Mouse (Mus musculus) testis, adult 2 months (tissue): ENCODE data around the gene Klhl26. TPM values are rescaled to one million over a fixed set of nuclear protein-coding genes. Genes with fewer than 3 reads are reported as not detected.

Experiments
- H3K27ac ChIP-seq: fragments of 200-500 bp; 2 replicates; pipeline ENCODE4 v1.5.1; 2012; ENCODE audit warnings: low read depth, low read length; ENCODE audit not compliant: control insufficient read depth, insufficient read depth
- H3K27me3 ChIP-seq: fragments of 200-500 bp; 2 replicates; pipeline ENCODE4 v1.6.1; 2012; ENCODE audit warnings: mild to moderate bottlenecking, low read length, moderate library complexity; ENCODE audit not compliant: control insufficient read depth, insufficient read depth
- H3K36me3 ChIP-seq: fragments of 200-500 bp; 2 replicates; pipeline ENCODE4 v1.6.1; 2012; ENCODE audit warnings: mild to moderate bottlenecking, low read length; ENCODE audit not compliant: control insufficient read depth, insufficient read depth
- H3K4me1 ChIP-seq: fragments of 200-500 bp; 2 replicates; pipeline ENCODE4 v1.6.1; 2012; ENCODE audit warnings: low read length; ENCODE audit not compliant: control insufficient read depth, insufficient read depth
- H3K4me3 ChIP-seq: fragments of 200-500 bp; 2 replicates; pipeline ENCODE4 v1.5.1; 2012; ENCODE audit warnings: low read depth, mild to moderate bottlenecking, low read length, moderate library complexity, mixed read lengths; ENCODE audit not compliant: control insufficient read depth
- CTCF ChIP-seq: fragments of 200-500 bp; IDR thresholded peaks from 2 replicates; pipeline ENCODE4 v1.5.1; 2012; ENCODE audit warnings: low read depth, mild to moderate bottlenecking, inconsistent platforms, low read length, moderate library complexity; ENCODE audit not compliant: control insufficient read depth, insufficient read depth, insufficient replicate concordance
- POLR2A ChIP-seq: fragments of 200-500 bp; IDR thresholded peaks from 2 replicates; pipeline ENCODE4 v1.6.1; 2012; ENCODE audit warnings: low read depth, mild to moderate bottlenecking, inconsistent platforms, low read length, moderate library complexity; ENCODE audit not compliant: control insufficient read depth
- polyA plus RNA-seq: library from polyadenylated mRNA; depleted of rRNA; stranded (reverse); fragments of >200 nt; gene quantifications from 2 replicates; pipeline ENCODE4 v1.2.3, GENCODE M21; 2012

The Klhl26 gene
- polyA plus RNA-seq, 1 experiment, result 3.6 TPM

GRCm38 (mm10) chr8:70490880-70491495 lies 14.2 kb upstream of the Klhl26 start:
- no peak overlapping the region; the same call in 1 of the 2 replicates for H3K27ac ChIP-seq
- H3K27me3 ChIP-seq, result peaks cover 3% of the 10 kb centered on the region
- H3K36me3 ChIP-seq, result no peaks in the 10 kb centered on the region
- H3K4me1 ChIP-seq, result peaks cover 62% of the 10 kb centered on the region
- TF ChIP-seq POLR2A (no peak), CTCF (no peak)
- peak overlapping the region; percentile 54 for H3K4me3 ChIP-seq

GRCm38 (mm10) chr8:70490061-70490879 lies 13.5 kb upstream of the Klhl26 start:
- H3K27me3 ChIP-seq, result peaks cover 3% of the 10 kb centered on the region
- no peak overlapping the region for H3K27ac ChIP-seq
- peaks cover 59% of the 10 kb centered on the region for H3K4me1 ChIP-seq
- peak overlapping the region; percentile 54 for H3K4me3 ChIP-seq
- TF ChIP-seq POLR2A (no peak), CTCF (no peak)
- H3K36me3 ChIP-seq, result no peaks in the 10 kb centered on the region

GRCm38 (mm10) chr8:70489576-70489975 lies 12.8 kb upstream of the Klhl26 start:
- Histone ChIP-seq H3K4me3 (peak overlapping the region; percentile 83), H3K36me3 (no peaks in the 10 kb centered on the region), H3K27ac (no peak overlapping the region), H3K27me3 (peaks cover 3% of the 10 kb centered on the region), H3K4me1 (peaks cover 52% of the 10 kb centered on the region)
- TF ChIP-seq CTCF (no peak), POLR2A (no peak)

GRCm38 (mm10) chr8:70488931-70489470 lies 12.2 kb upstream of the Klhl26 start:
- no peaks in the 10 kb centered on the region for H3K36me3 ChIP-seq
- H3K27ac ChIP-seq, result peak overlapping the region; percentile 14
- H3K4me1 ChIP-seq, result peaks cover 51% of the 10 kb centered on the region
- TF ChIP-seq CTCF (no peak), POLR2A (no peak; the same call in 1 of the 2 replicates)
- peak overlapping the region; percentile 83 for H3K4me3 ChIP-seq
- H3K27me3 ChIP-seq, result peaks cover 3% of the 10 kb centered on the region

- peaks cover 3% of the 10 kb centered on the region for H3K27me3 ChIP-seq
Measured at GRCm38 (mm10) chr8:70487993-70488796, 11.4 kb upstream of the Klhl26 start.

GRCm38 (mm10) chr8:70486941-70487520 lies 10.3 kb upstream of the Klhl26 start, which contains the start of gene Tmem59l:
Tmem59l (minus strand) TSS chr8:70487358.
- no peak for TF ChIP-seq CTCF
- no peak; the same call in 1 of the 2 replicates for TF ChIP-seq POLR2A
- Histone ChIP-seq H3K27ac (peak within 1 kb of the TSS; percentile 86), H3K36me3 (no peaks in the 10 kb centered on the region), H3K27me3 (peaks cover 3% of the 10 kb centered on the region), H3K4me3 (peak within 1 kb of the TSS; percentile 83), H3K4me1 (peaks cover 40% of the 10 kb centered on the region)

More at GRCm38 (mm10) chr8:70487993-70488796, 11.4 kb upstream of the Klhl26 start:
- peak overlapping the region; percentile 83 for H3K4me3 ChIP-seq
- H3K27ac ChIP-seq, result peak overlapping the region; percentile 86
- no peaks in the 10 kb centered on the region for H3K36me3 ChIP-seq
- TF ChIP-seq POLR2A (no peak; the same call in 1 of the 2 replicates), CTCF (no peak)
- peaks cover 46% of the 10 kb centered on the region for H3K4me1 ChIP-seq
